ENCODE assay signal across 31 mouse cellular contexts in the genomic region with DNA sequence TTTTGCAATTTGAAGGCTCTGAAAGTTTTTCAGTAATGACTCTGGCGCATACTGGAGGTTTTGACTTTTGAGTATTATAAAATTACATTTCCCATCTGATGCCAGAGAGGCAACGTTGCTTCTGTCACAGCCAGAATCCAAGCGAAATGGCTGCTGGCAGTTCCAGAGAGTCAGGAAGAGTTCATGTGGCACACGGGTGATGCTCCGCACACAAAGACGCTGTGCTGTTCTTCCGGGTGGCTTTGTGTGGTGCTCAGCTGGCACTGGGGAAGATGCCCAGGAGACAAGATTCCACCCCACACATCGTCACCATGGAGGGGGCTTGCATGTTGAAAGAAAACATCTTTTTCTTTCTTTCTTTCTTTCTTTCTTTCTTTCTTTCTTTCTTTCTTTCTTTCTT.
A peak's percentile ranks its signal among the peaks of the same experiment; 100 is the strongest.
DNase-seq lines count a peak whose midpoint lies in the region; ATAC-seq lines count a peak whose summit lies in the region.
"Had no signal": no experiment of that assay in that cellular context is flagged by ENCODE, and none has a peak within 500 bp of the region (broad histone marks: within the 10 kb centered on the region; RNA-seq: fewer than 3 reads in every experiment).

No protein-coding gene starts in this region.

- no peaks in the 10 kb centered on the region for H3K9me3 ChIP-seq in hindbrain, embryonic 15.5 days
- H3K9me3 ChIP-seq in hindbrain, embryonic 11.5 days (ENCODE audit: control insufficient read depth, low read length), result no peaks in the 10 kb centered on the region
- H3K9me3 ChIP-seq in limb, embryonic 11.5 days (ENCODE audit: control insufficient read depth, low read length), result no peaks in the 10 kb centered on the region
- no peaks in the 10 kb centered on the region for H3K9me3 ChIP-seq in limb, embryonic 10.5 days (replicated peaks)
- H3K9me3 ChIP-seq in neural tube, embryonic 15.5 days (replicated peaks), result no peaks in the 10 kb centered on the region
- H3K9me3 ChIP-seq: embryonic facial prominence, embryonic 12.5 days; heart, embryonic 10.5 days; heart, embryonic 15.5 days; limb, embryonic 15.5 days; liver, embryonic 13.5 days; megakaryocyte, embryonic 14.5 days; midbrain, embryonic 15.5 days; neural tube, embryonic 13.5 days had no signal

- peaks cover 8% of the 10 kb centered on the region for H3K4me1 ChIP-seq in hindbrain, embryonic 15.5 days (replicated peaks)
- H3K4me1 ChIP-seq in hindbrain, embryonic 11.5 days (replicated peaks; ENCODE audit: control insufficient read depth, insufficient read depth, low read length), result no peaks in the 10 kb centered on the region
- no peaks in the 10 kb centered on the region for H3K4me1 ChIP-seq in limb, embryonic 11.5 days (ENCODE audit: control insufficient read depth, insufficient read depth, low read length)
- H3K4me1 ChIP-seq in limb, embryonic 10.5 days, result no peaks in the 10 kb centered on the region
- 0 out of 2 replicates have a peak, but pooled peaks cover 10% of the 10 kb centered on the region for H3K4me1 ChIP-seq in neural tube, embryonic 15.5 days
- H3K4me1 ChIP-seq: heart, embryonic 10.5 days; heart, embryonic 15.5 days; limb, embryonic 15.5 days; liver, embryonic 13.5 days; megakaryocyte, embryonic 14.5 days had no signal

- H3K27ac ChIP-seq in hindbrain, embryonic 15.5 days (replicated peaks), result no peak overlapping the region
- H3K27ac ChIP-seq in hindbrain, embryonic 11.5 days (ENCODE audit: low read depth, low read length), result no peak overlapping the region
- no peak overlapping the region for H3K27ac ChIP-seq in limb, embryonic 11.5 days (replicated peaks; ENCODE audit: low read depth, low read length)
- H3K27ac ChIP-seq in limb, embryonic 10.5 days, result no peak overlapping the region
- H3K27ac ChIP-seq in neural tube, embryonic 15.5 days (replicated peaks), result no peak overlapping the region
- H3K27ac ChIP-seq: embryonic facial prominence, embryonic 12.5 days; heart, embryonic 10.5 days; heart, embryonic 15.5 days; limb, embryonic 15.5 days; liver, embryonic 13.5 days; midbrain, embryonic 15.5 days; neural tube, embryonic 13.5 days had no signal

- peak; percentile 5 to 15 for DNase-seq in cerebellum, postnatal 14 days
- DNase-seq in cerebellum, adult 11-12 months, result no peak
- no peak for DNase-seq in hindbrain, embryonic 11.5 days (ENCODE audit: low spot score)
- peak; percentile 11 for DNase-seq in limb, embryonic 11.5 days (ENCODE audit: low spot score)
- no peak for DNase-seq in limb, embryonic 10.5 days (ENCODE audit: low spot score)
- DNase-seq: adrenal gland, adult 2 months; adrenal gland, postnatal 36 days; cerebellum, adult 9-10 months; embryo, embryonic 11 days; gastrocnemius, postnatal 25 days; heart, adult 11 months; kidney, adult 9 months; kidney, postnatal 10 days; layer of hippocampus, adult 9-11 months; liver, embryonic 13.5 days; lung, adult 18-20 months; lung, postnatal 4 days; right cerebral cortex, postnatal 14 days had no signal

- H3K4me3 ChIP-seq in hindbrain, embryonic 15.5 days, result no peak overlapping the region
- H3K4me3 ChIP-seq in hindbrain, embryonic 11.5 days (ENCODE audit: low read depth, low read length), result no peak overlapping the region
- no peak overlapping the region for H3K4me3 ChIP-seq in limb, embryonic 11.5 days (ENCODE audit: low read depth, low read length)
- no peak overlapping the region for H3K4me3 ChIP-seq in limb, embryonic 10.5 days
- no peak overlapping the region for H3K4me3 ChIP-seq in neural tube, embryonic 15.5 days (replicated peaks)
- H3K4me3 ChIP-seq: embryonic facial prominence, embryonic 12.5 days; heart, embryonic 10.5 days; heart, embryonic 15.5 days; limb, embryonic 15.5 days; liver, embryonic 13.5 days; megakaryocyte, embryonic 14.5 days; midbrain, embryonic 15.5 days; neural tube, embryonic 13.5 days had no signal

- no peaks in the 10 kb centered on the region for H3K27me3 ChIP-seq in hindbrain, embryonic 15.5 days
- no peaks in the 10 kb centered on the region for H3K27me3 ChIP-seq in hindbrain, embryonic 11.5 days (ENCODE audit: control insufficient read depth, insufficient read depth, low read length)
- H3K27me3 ChIP-seq in limb, embryonic 11.5 days (ENCODE audit: control insufficient read depth, insufficient read depth, low read length), result no peaks in the 10 kb centered on the region
- no peaks in the 10 kb centered on the region for H3K27me3 ChIP-seq in limb, embryonic 10.5 days (ENCODE audit: low read depth, poor library complexity, severe bottlenecking)
- H3K27me3 ChIP-seq in neural tube, embryonic 15.5 days (replicated peaks), result no peaks in the 10 kb centered on the region
- H3K27me3 ChIP-seq: CH12.LX; embryonic facial prominence, embryonic 12.5 days; heart, embryonic 15.5 days; limb, embryonic 15.5 days; liver, embryonic 13.5 days; megakaryocyte, embryonic 14.5 days; midbrain, embryonic 15.5 days; neural tube, embryonic 13.5 days had no signal

- WGBS in hindbrain, embryonic 15.5 days, result 48% methylated on average over 8 of the region's 8 CpGs
- WGBS in hindbrain, embryonic 11.5 days, result 82% methylated on average over 8 of the region's 8 CpGs
- WGBS in limb, embryonic 11.5 days, result 88% methylated on average over 8 of the region's 8 CpGs
- 88% methylated on average over 8 of the region's 8 CpGs for WGBS in limb, embryonic 10.5 days
- WGBS in neural tube, embryonic 15.5 days, result 55% methylated on average over 8 of the region's 8 CpGs

- H3K9ac ChIP-seq in hindbrain, embryonic 15.5 days, result no peak overlapping the region
- H3K9ac ChIP-seq in hindbrain, embryonic 11.5 days (ENCODE audit: low read depth, low read length), result no peak overlapping the region
- H3K9ac ChIP-seq in limb, embryonic 11.5 days (ENCODE audit: low read length), result no peak overlapping the region
- H3K9ac ChIP-seq in neural tube, embryonic 15.5 days (replicated peaks), result no peak overlapping the region
- H3K9ac ChIP-seq: embryonic facial prominence, embryonic 12.5 days; heart, embryonic 15.5 days; limb, embryonic 15.5 days; liver, embryonic 13.5 days; midbrain, embryonic 15.5 days; neural tube, embryonic 13.5 days had no signal

- H3K4me2 ChIP-seq in hindbrain, embryonic 15.5 days, result 0 out of 2 replicates have a peak overlapping the region, but pooled peaks have one; percentile 15
- no peak overlapping the region for H3K4me2 ChIP-seq in hindbrain, embryonic 11.5 days (replicated peaks; ENCODE audit: low read depth, low read length)
- no peak overlapping the region for H3K4me2 ChIP-seq in limb, embryonic 11.5 days (ENCODE audit: low read depth, severe bottlenecking)
- no peak overlapping the region for H3K4me2 ChIP-seq in neural tube, embryonic 15.5 days
- H3K4me2 ChIP-seq: embryonic facial prominence, embryonic 12.5 days; heart, embryonic 15.5 days; limb, embryonic 15.5 days; liver, embryonic 13.5 days; midbrain, embryonic 15.5 days; neural tube, embryonic 13.5 days had no signal

- no peak for ATAC-seq in hindbrain, embryonic 15.5 days (ENCODE audit: low FRiP score, low read depth)
- ATAC-seq in hindbrain, embryonic 11.5 days (ENCODE audit: low FRiP score), result no peak
- ATAC-seq in limb, embryonic 11.5 days (ENCODE audit: insufficient number of reproducible peaks, low FRiP score, low TSS enrichment, low read depth), result no peak
- peak; percentile 61; the same call in 1 of the 2 replicates for ATAC-seq in neural tube, embryonic 15.5 days (ENCODE audit: low FRiP score)
- ATAC-seq: activated CD4-positive, CD25-positive, alpha-beta regulatory T cell, adult 4 months; intestine, postnatal 0 days; lung, postnatal 0 days; midbrain, embryonic 15.5 days had no signal

- no peaks in the 10 kb centered on the region for H3K36me3 ChIP-seq in hindbrain, embryonic 15.5 days
- H3K36me3 ChIP-seq in hindbrain, embryonic 11.5 days (ENCODE audit: control insufficient read depth, insufficient read depth, low read length), result no peaks in the 10 kb centered on the region
- H3K36me3 ChIP-seq in limb, embryonic 11.5 days (ENCODE audit: control insufficient read depth, insufficient read depth, low read length), result no peaks in the 10 kb centered on the region
- H3K36me3 ChIP-seq in limb, embryonic 10.5 days, result no peaks in the 10 kb centered on the region
- H3K36me3 ChIP-seq in neural tube, embryonic 15.5 days, result no peaks in the 10 kb centered on the region
- H3K36me3 ChIP-seq: embryonic facial prominence, embryonic 12.5 days; heart, embryonic 10.5 days; heart, embryonic 15.5 days; limb, embryonic 15.5 days; liver, embryonic 13.5 days; midbrain, embryonic 15.5 days; neural tube, embryonic 13.5 days had no signal

Comparison
In these comparisons a context has a peak if more than half of its experiments do, and no peak if none do; other contexts are left out.
1. DNase-seq: peak in cerebellum, postnatal 14 days (2 of 2) and limb, embryonic 11.5 days (single experiment); none in cerebellum, adult 11-12 months (single experiment), hindbrain, embryonic 11.5 days (single experiment) and limb, embryonic 10.5 days (single experiment).